Mouse (Mus musculus) adrenal gland, postnatal 36 days (tissue): ENCODE measurements around the gene Ugt1a5. TPM values are rescaled to one million over a fixed set of nuclear protein-coding genes. Genes with fewer than 3 reads are reported as not detected.

Experiments
- DNase-seq, 2 experiments: peaks; one replicate each; pipeline ENCODE4 v3.0.0; 2021; ENCODE audit warnings: mixed read lengths in 1 of 2
- total RNA-seq, 2 experiments: library from RNA; stranded (reverse); gene quantifications; 2 replicates each; pipeline ENCODE4 v1.2.3; 2021

Ugt1a5 gene
- total RNA-seq, 2 experiments from 2014 or later, result 0.17 to 0.20 TPM

DNA sequence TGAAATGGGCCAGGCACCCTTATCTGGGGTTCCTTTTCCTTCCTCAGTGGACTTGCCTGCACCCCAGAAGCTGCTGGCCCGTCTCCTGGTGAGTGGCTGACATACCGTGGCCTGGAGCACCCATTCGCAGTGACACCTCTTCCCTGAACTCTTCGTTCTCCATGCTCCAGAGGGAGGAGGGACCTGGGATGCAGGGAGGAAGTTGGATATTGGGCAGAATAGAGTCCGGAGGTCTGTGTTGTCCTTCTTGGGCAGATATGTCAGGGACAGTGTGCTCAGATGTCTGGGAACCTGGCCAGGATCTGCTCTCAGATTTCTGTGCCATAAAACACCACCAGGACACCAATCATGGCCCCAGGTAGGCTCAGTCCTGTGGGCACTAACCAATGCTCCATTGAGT, 74.3 kb downstream of the Ugt1a5 start:
- peak; percentile 65 for DNase-seq

DNA sequence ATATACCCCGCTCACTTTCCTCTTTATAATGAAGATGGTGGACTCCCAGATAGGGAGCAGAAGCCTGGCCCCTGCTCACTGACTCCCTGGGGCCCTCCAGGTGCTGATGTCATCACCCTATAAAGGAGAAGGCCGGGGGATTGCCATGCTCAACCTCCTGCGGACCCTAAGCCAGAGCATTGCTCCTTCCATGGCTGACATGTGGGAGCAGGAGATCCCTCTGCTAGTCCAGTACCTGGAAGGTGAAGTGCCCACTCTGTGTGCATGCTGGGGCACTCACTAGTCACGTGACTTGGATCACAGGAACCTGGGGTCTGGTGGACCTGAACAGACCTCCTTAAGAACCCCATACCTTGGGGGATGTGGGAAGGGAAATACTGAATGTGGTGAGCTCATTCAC, 74.8 kb downstream of the Ugt1a5 start:
- no peak for DNase-seq

DNA sequence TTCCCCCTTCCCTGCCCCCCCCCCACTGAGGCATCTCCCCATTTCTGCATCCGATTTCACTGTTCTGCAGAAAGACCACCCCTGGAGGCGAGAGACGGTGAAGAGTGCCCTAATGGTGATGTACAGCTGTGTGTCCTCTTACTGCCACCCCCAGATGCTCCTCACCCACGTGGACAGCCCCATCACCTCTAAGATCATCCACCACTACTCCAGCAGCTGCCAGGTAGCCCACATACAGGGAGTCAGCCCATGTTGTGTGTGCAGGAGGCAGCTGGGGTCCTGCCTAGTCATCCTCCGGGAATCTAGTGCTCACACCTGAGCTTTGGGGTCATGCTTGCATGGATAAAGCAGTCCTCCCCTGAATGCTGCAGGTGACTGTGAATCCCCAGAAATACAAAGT, 78.0 kb downstream of the Ugt1a5 start:
- no peak for DNase-seq

DNA sequence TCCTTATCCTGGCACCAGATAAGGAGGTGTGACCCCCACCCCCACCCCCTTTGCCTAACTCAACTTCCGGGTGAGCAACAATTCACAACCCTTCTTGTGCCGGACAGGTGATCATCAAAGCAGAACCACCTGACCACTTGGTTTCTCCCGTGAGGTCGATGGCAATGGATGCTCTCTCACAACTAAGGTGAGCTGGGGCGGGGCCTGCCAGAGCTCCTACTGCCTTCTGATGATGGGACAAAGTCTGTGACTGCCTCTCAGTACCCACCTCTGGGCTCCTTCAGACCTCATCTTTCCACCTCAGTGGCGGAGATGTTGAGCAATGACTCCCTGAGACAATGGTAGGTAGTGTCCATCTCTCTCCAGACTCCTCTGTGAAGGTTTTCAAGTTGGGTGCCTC, 80.1 kb downstream of the Ugt1a5 start:
- DNase-seq, result no peak

DNA sequence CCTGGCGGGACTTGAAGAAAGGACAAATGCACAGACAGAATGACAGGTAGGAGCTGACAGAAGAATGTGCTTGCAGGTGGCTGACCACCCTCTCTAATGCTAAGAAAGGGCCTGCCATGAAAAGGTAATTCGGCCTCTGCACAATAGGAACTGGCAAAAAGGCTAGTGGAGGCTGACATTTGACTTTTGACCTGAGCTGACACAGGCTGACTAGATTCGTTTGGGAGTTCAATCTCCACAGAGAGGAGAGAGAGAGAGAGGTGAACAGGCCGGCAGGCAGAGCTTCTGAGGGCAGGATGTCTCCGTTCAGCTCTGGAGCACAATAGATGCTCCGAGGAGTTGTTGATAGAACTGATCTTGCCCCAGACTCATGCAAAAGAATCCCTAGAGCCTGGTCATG, 80.6 kb downstream of the Ugt1a5 start:
- no peak for DNase-seq

DNA sequence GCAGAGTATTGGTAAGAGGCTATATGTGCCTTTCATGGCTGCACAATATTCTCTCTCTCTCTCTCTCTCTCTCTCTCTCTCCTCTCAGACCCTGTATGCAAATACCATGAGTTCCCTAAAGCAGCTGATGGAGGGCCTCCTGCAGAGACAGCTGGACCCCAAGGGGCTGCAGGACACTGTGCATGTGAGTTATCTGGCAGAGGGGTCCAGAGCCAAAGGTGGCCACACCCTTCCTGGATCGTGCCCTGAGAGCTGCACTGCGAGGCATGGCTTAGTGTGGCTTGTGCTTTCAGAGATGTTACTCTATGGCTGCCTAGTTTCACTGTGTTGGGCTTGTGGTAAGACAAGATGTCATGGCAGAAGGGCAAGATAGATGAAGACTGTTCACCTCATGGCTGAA, 81.8 kb downstream of the Ugt1a5 start:
- DNase-seq, result no peak

DNA sequence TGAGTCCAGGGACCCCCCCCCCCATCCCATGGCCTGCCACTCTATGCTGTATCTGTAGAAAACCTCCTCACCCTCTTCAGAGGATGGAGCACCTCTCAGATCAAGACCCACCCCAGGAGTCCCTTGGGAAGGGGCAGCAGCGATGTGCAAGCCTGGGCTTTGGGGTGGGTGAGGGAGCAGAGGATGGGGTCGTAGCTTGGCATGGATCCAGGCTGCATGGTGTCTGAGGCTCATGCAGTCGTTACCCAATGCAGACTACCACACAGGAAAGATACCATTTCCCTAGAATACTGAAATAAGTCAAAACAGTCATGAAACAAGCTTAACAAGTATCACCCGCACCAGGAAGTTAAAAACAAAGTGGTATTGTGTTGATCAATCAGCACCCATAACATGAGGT, 82.8 kb downstream of the Ugt1a5 start:
- no peak for DNase-seq

DNA sequence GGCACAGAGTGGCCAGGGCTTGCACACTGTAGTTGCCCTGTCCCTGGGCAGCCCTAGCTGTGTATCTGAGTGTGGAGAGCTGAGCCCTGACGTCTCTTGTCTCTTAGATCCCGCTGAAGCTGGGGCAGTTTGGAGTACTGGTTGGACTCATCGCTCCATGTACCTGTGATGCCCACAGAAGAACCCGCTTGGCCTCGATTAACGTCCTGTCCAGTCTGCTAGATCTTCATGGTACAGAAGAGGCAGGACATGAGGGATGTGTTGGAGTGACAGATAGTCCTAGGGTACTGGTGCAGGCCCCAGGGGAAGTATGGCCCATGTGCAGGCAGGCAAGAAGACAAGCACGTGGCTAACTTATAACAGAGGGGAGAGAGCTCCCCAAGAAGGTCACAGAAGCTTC, 83.8 kb downstream of the Ugt1a5 start:
- DNase-seq, result no peak

DNA sequence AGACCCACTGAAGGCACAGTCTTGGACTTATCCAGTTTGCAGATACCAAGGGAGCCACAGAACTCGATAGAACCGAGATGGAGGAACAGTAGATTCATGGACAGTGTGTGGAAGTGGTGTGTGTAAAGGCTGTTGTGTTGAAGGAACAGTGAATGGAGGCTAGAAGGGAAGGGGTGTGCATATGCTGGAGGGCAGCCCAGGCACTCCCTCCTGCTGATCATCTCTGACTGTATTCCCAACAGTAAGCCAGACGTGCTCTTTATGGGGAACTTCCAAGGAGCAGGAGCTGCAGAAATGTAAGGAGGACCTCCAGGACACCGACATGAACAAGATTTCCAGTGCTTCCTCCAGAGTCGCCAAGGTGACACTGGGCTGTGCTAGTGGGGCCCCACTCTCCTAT, 84.2 kb downstream of the Ugt1a5 start:
- DNase-seq, result no peak

DNA sequence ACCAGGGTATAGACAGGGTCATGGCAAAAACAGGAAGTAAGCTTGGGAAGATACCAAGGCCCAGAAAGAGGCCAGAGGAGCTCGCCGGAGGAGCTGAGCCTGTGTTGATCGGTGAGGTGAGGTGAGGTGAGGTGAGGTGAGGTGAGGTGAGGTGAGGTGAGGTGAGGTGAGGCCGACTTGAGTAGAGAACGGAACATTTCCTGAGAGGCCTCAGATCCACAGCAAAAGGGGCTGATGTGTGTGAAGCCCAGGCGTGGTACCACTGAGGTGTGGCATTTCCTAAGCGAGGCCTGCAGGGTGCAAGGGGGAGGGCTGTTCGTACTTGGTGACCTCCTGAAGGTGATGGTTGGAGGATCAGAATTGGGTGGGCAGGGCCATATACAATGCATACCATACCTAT, 87.3 kb downstream of the Ugt1a5 start:
- DNase-seq, result no peak

DNA sequence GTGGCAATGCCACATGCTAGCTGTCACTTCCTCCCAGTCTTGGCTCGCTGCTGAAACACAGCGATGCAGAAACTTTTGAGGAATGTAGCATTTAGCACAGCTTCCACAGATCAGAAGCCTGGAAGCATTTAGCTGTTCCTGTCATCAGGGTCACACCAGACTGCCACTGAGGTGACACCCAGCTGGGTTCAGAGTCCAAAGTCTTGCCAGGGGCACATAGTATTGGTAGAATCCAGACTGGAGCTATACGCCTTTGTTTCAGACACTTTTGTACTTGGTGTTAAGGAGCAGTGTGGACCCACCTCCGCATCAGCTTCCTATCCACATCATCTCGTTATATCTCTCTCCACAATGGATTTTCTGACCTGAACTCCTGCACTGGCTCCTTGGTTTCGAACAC, 87.7 kb downstream of the Ugt1a5 start:
- DNase-seq, result no peak

DNA sequence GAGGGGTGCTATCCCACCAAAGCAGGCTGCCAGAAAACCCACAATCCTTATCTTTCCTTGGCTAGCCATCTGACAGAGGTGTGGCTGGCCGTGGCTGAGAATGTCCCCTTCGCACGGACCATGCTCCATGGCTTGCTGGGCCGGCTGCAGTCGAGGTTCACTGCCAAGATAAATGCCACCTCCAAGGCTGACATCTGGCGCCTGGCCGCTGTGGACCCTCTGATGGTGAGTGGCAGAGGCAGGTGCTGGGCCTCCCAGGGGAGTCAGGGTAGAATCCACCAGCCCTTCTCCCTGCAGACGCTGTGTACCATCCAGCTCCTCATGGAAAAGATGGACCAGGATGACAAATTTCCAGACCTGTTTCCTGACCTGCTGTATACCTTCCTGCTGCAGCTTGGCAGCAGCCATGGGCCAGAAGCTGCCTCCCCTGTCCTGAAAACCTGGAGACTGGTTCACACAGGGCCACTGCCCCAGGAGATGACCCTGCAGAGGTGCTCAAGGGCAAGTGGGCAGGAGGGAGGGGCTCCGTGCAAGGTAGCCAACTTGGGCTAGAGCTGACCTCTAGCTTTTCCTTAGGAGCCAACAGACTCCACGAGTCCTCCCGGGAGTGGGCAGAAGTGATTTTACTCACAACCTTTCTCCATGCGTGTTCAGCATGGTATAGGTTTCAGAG, 89.1 kb downstream of the Ugt1a5 start:
- no peak for DNase-seq

DNA sequence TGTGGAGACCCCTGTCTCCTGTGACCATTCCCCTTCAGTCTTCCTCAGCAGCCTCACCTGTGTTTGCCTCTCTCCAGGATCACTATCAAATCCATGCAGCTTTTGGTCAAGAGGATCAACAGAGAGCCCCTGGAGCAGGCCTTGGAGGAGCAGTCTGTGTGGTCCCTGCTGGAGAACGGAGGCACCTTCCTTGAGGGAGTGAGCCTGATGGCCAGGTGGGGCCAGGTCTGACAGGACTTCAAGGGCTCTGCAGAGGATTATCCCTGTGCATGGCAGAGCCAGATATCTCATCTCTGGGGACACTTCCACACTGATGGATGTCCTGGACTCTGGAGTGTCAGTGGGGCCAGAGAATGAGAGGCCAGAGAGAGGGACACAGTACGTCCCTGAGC, 89.7 kb downstream of the Ugt1a5 start:
- no peak for DNase-seq

DNA sequence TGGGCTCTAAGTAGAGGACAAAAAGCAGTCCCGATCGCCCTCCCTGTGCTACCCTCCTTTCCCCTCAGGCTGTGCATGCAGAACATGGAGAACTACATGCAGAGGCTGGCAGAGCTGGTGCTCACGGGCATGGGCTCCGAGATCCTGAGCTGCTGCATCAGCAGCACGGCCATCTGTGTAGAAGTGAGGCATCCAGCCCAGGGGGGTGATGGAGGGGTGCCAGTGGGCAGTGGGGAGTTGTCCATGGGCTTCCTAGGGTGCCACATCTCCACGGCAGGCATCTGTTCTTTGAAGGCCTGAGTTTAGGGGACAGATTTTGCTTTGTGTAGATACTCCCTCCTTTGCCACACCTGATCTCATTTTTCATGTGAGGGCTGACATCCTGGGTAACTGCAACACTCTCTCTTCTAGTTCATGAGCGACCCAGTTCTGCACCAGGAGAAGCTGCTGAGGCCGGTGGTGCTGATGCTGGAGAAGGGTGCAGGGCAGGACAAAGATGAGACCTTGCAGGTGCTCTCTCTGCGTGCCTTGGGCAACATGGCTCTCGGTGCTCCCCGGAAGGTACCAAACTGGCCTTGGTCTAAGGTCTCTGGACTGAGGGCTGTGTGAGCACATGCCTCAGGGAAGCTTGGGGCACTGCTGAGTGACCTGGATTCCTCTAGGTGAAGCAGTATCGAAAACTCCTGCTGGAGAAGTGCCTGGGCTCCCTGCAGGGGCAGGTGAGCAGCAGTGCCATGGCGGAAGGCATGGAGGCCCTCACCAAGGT, 90.4 kb downstream of the Ugt1a5 start:
- no peak for DNase-seq

DNA sequence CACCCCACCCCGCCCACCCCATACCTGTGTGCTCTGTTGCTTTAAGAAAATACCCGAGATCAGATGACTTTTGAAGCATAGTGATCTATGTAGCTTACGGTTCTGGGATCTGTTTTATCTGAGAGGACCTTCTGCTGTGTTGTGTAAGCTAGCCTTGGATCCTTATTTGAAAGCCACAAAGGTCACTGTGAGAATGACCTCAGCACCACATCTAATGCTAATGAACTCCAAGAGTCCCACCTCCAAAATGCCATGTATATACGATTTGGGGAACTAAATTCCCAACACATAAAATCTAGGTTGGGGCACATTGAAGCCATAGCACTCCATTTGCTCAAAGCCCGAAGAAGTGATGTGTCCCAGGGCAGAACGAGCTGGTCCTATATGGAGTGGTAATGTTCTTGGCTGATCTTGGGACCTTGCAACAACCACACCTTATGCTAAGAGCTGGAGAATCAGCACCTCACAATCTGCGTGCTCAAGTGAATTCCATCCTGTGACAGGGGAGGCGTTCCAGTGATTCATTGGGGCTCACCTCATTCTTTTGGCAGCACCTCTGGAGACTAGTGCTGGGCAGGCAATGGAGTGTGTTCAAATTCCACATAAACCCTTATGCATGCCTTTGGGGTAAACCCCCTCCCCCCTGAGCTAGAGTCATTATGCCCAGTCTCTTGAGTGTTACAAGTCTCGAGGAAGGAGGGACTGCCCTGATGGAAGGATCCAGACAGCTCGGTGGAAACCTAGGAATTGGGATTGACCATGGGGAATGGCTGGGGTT, 91.3 kb downstream of the Ugt1a5 start:
- no peak for DNase-seq

DNA sequence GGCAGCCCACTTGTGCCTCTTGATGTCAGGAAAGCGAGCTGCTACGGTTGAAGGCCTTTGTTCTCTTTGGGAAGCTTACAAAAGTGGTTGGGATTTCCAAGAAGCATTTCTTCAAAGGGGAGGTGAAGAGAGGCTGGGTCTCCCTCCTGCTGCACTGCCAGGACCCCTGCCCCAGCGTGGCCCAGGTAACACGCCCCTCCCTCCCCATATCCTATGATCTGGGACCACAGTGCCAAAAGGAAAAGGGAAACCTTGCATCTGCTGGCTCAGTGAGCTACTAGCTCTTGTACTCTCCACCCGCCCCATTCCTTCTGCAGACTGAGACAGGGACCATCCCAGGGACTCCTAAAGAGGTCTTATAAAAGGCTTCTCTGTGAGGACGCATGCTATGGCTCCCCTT, 91.9 kb downstream of the Ugt1a5 start:
- no peak for DNase-seq

DNA sequence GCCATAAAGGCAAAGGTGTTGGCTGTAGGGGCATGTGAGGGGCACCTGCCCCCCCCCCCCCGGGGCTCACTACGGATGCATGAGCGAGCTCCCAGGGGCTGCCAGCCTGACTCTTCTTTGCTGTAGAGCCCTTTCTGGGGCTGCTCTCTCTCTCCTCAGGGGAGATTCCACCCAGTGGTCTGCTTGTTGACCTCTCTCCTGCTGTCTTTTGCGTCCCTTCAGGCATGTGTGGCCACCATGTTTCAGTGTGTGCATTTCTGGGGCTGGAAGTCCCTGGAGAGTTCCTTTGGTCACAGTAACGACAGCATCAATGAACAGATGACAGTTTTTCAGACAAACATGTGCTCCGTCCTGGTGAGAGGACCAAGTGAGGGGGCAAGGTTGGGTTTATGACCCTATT, 92.5 kb downstream of the Ugt1a5 start:
- DNase-seq, result no peak

DNA sequence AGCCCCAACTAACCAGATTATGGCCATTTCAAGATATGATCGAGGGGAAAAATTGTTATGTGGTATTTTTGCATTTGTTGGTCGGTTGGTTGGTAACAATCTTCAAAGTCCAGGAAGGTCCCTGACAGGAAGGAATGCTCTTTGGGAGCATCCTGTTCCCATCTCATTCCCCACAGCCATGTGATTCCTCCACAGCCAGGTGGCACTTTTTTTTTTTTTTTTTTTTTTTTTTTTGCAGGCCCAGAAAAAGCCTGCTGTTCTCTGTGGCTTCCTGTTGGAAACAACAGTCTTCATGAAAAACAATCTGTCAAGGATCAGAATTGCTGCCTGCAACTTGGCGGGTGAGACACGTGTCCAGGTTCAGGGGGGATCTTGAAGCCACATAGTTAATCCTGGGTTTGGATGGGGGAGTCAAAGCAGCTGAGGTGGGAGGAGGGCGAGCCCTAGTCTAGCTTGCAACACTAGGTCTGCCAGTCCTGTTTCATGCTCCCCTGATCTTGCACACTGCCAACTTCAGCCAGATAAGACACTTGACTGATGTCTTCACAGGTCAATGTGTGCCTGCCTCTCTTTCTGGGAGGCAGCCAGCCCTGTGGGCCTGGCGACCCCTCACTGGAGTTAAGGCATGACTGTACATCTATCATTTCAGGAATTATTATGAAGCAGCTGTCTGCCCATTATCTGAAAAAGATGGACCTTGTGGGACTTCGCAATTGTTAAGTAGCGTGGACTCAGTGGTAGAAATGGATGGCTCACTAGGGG, 93.2 kb downstream of the Ugt1a5 start:
- DNase-seq, result peak; percentile 49 to 66

DNA sequence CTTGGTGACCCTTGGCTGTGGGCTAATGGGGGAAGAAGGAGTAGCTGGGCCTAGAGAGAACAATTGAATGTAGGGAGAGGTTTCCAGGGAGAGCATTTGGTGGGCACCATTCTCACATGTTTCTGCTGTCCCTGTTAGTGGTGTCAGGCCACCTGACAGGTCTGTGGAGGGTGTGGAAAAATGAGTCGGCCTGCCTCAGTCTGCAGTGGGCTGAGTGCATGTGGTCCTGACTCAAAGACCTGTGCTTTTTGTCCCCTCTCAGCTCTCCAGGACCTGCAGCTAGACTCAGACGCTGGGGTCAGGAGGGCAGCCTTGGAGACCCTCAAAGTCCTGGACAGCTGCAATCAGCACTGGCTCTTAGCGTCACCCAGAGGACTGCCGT, 93.8 kb downstream of the Ugt1a5 start:
- DNase-seq, result no peak

DNA sequence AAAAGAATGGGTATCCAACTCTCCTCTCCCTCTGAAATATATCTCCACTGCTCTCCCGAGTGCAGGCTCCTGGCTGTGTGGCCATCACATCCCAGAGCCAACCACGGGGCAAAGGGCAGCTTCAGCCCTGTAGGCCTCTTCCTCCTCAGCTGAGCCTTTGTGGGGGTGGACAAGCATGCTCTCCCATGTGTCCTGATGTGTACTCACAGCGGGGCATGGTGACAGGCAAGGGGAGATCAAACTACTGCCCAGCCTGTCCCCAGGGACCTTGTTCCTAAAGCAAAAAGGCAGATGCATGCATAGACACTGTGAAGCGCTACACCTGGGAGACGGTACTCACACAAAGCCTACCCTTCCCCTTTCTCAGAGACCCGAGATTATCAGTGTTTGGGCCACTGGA, 94.3 kb downstream of the Ugt1a5 start:
- DNase-seq, result peak in 1 of 2 experiments; percentile 71

DNA sequence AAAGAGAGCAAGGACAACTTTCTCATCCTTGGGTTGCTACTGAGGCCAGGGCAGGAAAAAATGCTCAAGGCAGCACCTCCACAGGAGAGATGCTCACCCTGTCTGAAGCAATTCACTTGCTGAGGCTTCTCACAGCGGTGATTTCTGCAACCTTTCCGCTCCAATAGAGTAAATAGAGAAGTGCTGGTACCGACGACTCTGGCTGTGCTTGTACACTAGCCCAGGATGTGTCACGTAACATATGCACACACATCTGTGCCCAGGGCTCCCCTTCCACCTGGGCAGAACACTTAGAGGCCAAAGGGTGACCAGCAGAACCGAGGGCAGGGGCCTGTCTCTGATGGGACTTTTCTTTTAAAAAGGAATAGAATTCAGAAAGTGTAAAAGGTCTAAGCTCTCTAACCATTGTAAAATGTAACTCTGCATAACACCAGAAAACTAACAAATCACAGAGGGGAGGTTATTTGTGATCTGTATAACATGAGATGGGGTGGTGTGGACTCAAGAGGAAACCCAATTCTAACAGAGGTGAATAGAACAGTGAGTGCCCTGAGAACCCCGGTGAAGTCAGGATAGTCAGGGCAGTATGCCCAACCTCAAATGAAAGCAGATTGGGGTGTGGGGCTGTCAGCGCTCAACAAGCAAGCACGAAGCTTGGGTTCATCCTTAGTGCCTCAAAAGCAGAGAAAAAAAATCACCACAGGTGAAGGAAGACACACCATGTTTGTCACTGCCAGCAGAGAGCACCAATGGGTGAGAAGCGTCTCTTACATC, 95.0 kb downstream of the Ugt1a5 start:
- no peak for DNase-seq

DNA sequence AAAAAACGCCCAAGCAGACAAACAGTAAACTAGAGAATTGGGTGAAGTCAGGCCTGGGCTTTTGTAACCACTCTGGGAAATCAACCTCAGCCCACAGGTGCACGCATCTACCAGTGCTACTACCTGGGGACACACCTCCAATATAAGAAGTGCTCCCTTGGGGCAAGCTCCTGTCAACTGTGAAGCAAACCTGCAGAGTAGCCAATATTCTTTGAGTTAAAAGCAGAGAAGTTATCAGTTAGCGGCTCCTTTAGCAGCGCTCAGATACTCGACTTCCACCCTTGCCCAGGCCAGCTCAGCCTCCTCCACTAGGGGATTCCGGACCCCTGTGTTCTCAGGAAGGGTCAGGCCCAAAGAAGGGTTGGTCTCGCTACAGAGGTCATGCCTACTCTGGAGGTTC, 95.9 kb downstream of the Ugt1a5 start:
- no peak for DNase-seq
